Mouse (Mus musculus) fat pad, adult 2 months (tissue): ENCODE results near the gene Foxi3.

Experiments used
- DNase-seq: peaks from one replicate; pipeline ENCODE4 v3.0.0-alpha.2; 2011; ENCODE audit warnings: low read depth, low spot score; ENCODE audit errors: extremely low read depth

The Foxi3 gene

DNA sequence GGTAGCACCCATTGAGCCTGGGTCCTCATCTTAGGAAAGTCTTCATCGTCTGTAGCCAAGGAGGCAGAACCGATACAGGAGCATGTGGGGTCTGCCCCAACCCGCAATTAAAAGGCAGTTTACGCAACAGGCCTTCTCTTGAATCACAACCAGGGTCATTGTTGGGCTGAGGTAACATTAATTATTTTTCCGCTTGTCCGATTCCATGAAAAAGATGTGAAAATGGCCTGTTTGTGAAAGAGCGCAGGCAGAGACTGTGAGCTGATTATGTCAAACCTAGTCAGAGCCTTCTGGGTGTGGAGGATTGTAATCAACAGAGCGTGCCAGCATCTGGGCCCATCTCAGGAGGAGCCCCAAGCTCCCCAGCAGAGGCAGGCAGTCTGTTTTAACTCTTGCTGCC is 30.4 kb downstream of the Foxi3 start:
- no peak for DNase-seq

- DNase-seq, result no peak
These were observed 39.9 kb downstream of the Foxi3 start for GRCm38 (mm10) chr6:70996123-70996723.

DNA sequence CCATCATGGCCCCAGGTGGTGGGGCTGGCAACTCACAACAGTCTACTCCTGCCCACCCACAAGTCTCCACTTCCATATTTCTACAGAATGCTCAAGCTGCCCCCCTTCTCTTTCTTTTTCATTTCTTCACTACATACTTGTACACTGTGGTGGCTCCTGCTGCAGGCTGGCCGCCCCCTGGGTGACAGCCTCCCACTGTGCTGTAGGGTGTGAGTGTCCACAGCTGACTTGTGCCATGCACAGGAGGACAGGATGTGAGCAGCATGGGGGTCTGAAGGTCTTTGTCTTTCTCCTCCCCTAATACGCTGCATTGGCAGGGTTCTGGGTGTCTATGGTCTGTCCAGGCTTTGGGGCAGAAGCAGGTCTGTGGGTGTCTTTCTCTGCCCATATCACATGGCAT is 46.3 kb downstream of the Foxi3 start:
- no peak for DNase-seq

- DNase-seq, result no peak
These were observed 47.8 kb downstream of the Foxi3 start for GRCm38 (mm10) chr6:71004161-71004560.
